Mouse (Mus musculus) liver, embryonic 15.5 days (tissue): Measurements from ENCODE around the gene Agrn. TPM values are rescaled to one million over a fixed set of nuclear protein-coding genes. Genes with fewer than 3 reads are reported as not detected.

Experiments used
- ATAC-seq: fragments of 200-750 bp; cut with Nextera tagmentation; 2 replicates; pipeline ENCODE4 v1.8.0; 2017; ENCODE audit warnings: moderate number of reproducible peaks, mild to moderate bottlenecking, moderate library complexity; ENCODE audit not compliant: insufficient read depth
- H3K27ac ChIP-seq: fragments of 300-500 bp; sonication (generic); replicated peaks from 2 replicates; pipeline ENCODE4 v1.5.1; 2015; ENCODE audit warnings: mild to moderate bottlenecking, inconsistent platforms
- H3K27me3 ChIP-seq: fragments of 300-500 bp; sonication (generic); 2 replicates; pipeline ENCODE4 v1.6.1; 2015; ENCODE audit warnings: mild to moderate bottlenecking, inconsistent platforms
- H3K36me3 ChIP-seq: fragments of 300-500 bp; sonication (generic); replicated peaks from 2 replicates; pipeline ENCODE4 v1.6.1; 2015; ENCODE audit warnings: moderate library complexity, mild to moderate bottlenecking, inconsistent platforms
- H3K4me1 ChIP-seq: fragments of 300-500 bp; sonication (generic); replicated peaks from 2 replicates; pipeline ENCODE4 v1.6.1; 2015; ENCODE audit warnings: inconsistent platforms
- H3K4me2 ChIP-seq: fragments of 300-500 bp; sonication (generic); 2 replicates; pipeline ENCODE4 v1.6.1; 2015; ENCODE audit warnings: moderate library complexity, mild to moderate bottlenecking, inconsistent platforms
- H3K4me3 ChIP-seq: fragments of 300-500 bp; sonication (generic); replicated peaks from 2 replicates; pipeline ENCODE4 v1.5.1; 2015; ENCODE audit warnings: mild to moderate bottlenecking, inconsistent platforms
- H3K9ac ChIP-seq: fragments of 300-500 bp; sonication (generic); 2 replicates; pipeline ENCODE4 v1.6.1; 2015; ENCODE audit warnings: moderate library complexity, mild to moderate bottlenecking, inconsistent platforms
- H3K9me3 ChIP-seq: fragments of 300-500 bp; sonication (generic); replicated peaks from 2 replicates; pipeline ENCODE4 v1.6.1; 2016; ENCODE audit warnings: inconsistent platforms
- WGBS: fragments of 180-500 bp; shearing (Covaris S2); methylation state at CpG from one replicate; pipeline ENCODE4 v1.1.7; 2015; ENCODE audit warnings: mixed read lengths; ENCODE audit not compliant: insufficient replicate concordance; 5-methylcytosine and 5-hydroxymethylcytosine counted together
- polyA plus RNA-seq: library from polyadenylated mRNA; unstranded; fragments of >200 nt; fragmentation: Nextera tagmentation; extraction: Ambion mirVana; gene quantifications from 2 replicates; pipeline ENCODE4 v1.2.1, GENCODE M21; 2015

Gene Agrn
- polyA plus RNA-seq = 6.7 and 8.6 TPM in 2 replicates

- Histone ChIP-seq H3K36me3 (no peaks in the 10 kb centered on the region), H3K4me3 (peak within 1 kb of the TSS; percentile 88), H3K9me3 (no peaks in the 10 kb centered on the region), H3K27me3 (peaks cover 60% of the 10 kb centered on the region), H3K9ac (peak within 1 kb of the TSS; percentile 85), H3K4me1 (peaks cover 90% of the 10 kb centered on the region), H3K27ac (peak within 1 kb of the TSS; percentile 95), H3K4me2 (peak within 1 kb of the TSS; percentile 99)
- WGBS = under 1% methylated on average over 56 of the region's 88 CpGs
- peak; percentile 84 for ATAC-seq
Measured at GRCm38 (mm10) chr4:156197131-156197828, at the start of gene Agrn. Gene Agrn, minus strand, starts transcription at chr4:156197488.

- Histone ChIP-seq H3K36me3 (peaks cover 57% of the 10 kb centered on the region), H3K27me3 (no peaks in the 10 kb centered on the region), H3K4me3 (peak overlapping the region; percentile 97), H3K4me2 (peak overlapping the region; percentile 99), H3K9me3 (no peaks in the 10 kb centered on the region), H3K4me1 (peaks cover 41% of the 10 kb centered on the region), H3K27ac (peak overlapping the region; percentile 96), H3K9ac (peak overlapping the region; percentile 78)
- no peak for ATAC-seq
- WGBS = 17% methylated on average over 58 of the region's 60 CpGs
Measured at GRCm38 (mm10) chr4:156236651-156237447, 39.6 kb upstream of the Agrn start.

GRCm38 (mm10) chr4:156235808-156236533 is 38.7 kb upstream of the Agrn start, which contains the start of gene Noc2l:
Gene Noc2l, plus strand, starts transcription at chr4:156236010.
- H3K27ac ChIP-seq = peak within 1 kb of the TSS; percentile 96
- H3K9me3 ChIP-seq = no peaks in the 10 kb centered on the region
- H3K27me3 ChIP-seq = no peaks in the 10 kb centered on the region
- H3K36me3 ChIP-seq = peaks cover 57% of the 10 kb centered on the region
- peak within 1 kb of the TSS; percentile 97 for H3K4me3 ChIP-seq
- WGBS = under 1% methylated on average over 90 of the region's 90 CpGs
- H3K4me2 ChIP-seq = peak within 1 kb of the TSS; percentile 99
- H3K4me1 ChIP-seq = peaks cover 41% of the 10 kb centered on the region
- peak; percentile 85 for ATAC-seq
- peak within 1 kb of the TSS; percentile 85 for H3K9ac ChIP-seq

- Histone ChIP-seq H3K9me3 (no peaks in the 10 kb centered on the region), H3K4me2 (peak overlapping the region; percentile 99), H3K27me3 (no peaks in the 10 kb centered on the region), H3K4me3 (peak overlapping the region; percentile 97), H3K36me3 (peaks cover 57% of the 10 kb centered on the region), H3K9ac (peak overlapping the region; percentile 78), H3K27ac (peak overlapping the region; percentile 96), H3K4me1 (peaks cover 41% of the 10 kb centered on the region)
- ATAC-seq = peak; percentile 51
- whole genome bisulfite sequencing = under 1% methylated on average over 15 of the region's 15 CpGs
Measured at GRCm38 (mm10) chr4:156235360-156235770, 38.1 kb upstream of the Agrn start.

GRCm38 (mm10) chr4:156234701-156235213 is 37.5 kb upstream of the Agrn start, which contains the start of gene Plekhn1:
Gene Plekhn1, minus strand, starts transcription at chr4:156234857.
- peaks cover 41% of the 10 kb centered on the region for H3K4me1 ChIP-seq
- H3K27me3 ChIP-seq = no peaks in the 10 kb centered on the region
- peak within 1 kb of the TSS; percentile 96 for H3K27ac ChIP-seq
- WGBS = under 1% methylated on average over 47 of the region's 48 CpGs
- ATAC-seq = peak; percentile 46
- H3K4me3 ChIP-seq = peak within 1 kb of the TSS; percentile 97
- H3K36me3 ChIP-seq = peaks cover 56% of the 10 kb centered on the region
- H3K9ac ChIP-seq = peak within 1 kb of the TSS; percentile 85
- peak within 1 kb of the TSS; percentile 99 for H3K4me2 ChIP-seq
- H3K9me3 ChIP-seq = no peaks in the 10 kb centered on the region

GRCm38 (mm10) chr4:156234021-156234501 is 36.8 kb upstream of the Agrn start:
- Histone ChIP-seq H3K9me3 (no peaks in the 10 kb centered on the region), H3K27me3 (no peaks in the 10 kb centered on the region), H3K4me3 (peak overlapping the region; percentile 97), H3K9ac (peak overlapping the region; percentile 85), H3K4me2 (peak overlapping the region; percentile 99), H3K36me3 (peaks cover 55% of the 10 kb centered on the region), H3K4me1 (peaks cover 41% of the 10 kb centered on the region), H3K27ac (peak overlapping the region; percentile 55)
- whole genome bisulfite sequencing = 15% methylated on average over 17 of the region's 17 CpGs
- no peak for ATAC-seq

GRCm38 (mm10) chr4:156228393-156229024 is 31.2 kb upstream of the Agrn start:
- WGBS = 39% methylated on average over 12 of the region's 12 CpGs
- H3K4me3 ChIP-seq = no peak overlapping the region
- H3K27me3 ChIP-seq = peaks cover 13% of the 10 kb centered on the region; the same call in 1 of the 2 replicates
- no peak overlapping the region for H3K27ac ChIP-seq
- ATAC-seq = peak; percentile 51
- H3K9ac ChIP-seq = no peak overlapping the region
- peak overlapping the region; percentile 21; the same call in 1 of the 2 replicates for H3K4me2 ChIP-seq
- H3K9me3 ChIP-seq = no peaks in the 10 kb centered on the region
- peaks cover 25% of the 10 kb centered on the region for H3K4me1 ChIP-seq
- H3K36me3 ChIP-seq = peaks cover 36% of the 10 kb centered on the region

GRCm38 (mm10) chr4:156227752-156228392 is 30.6 kb upstream of the Agrn start:
- no peak for ATAC-seq
- WGBS = 62% methylated on average over 18 of the region's 18 CpGs

GRCm38 (mm10) chr4:156224276-156224675 is 27.0 kb upstream of the Agrn start:
- 71% methylated on average over 2 of the region's 2 CpGs for WGBS
- H3K4me1 ChIP-seq = peaks cover 23% of the 10 kb centered on the region
- no peak overlapping the region for H3K4me3 ChIP-seq
- H3K36me3 ChIP-seq = 0 out of 2 replicates have a peak, but pooled peaks cover 3% of the 10 kb centered on the region
- no peak overlapping the region for H3K27ac ChIP-seq
- H3K9ac ChIP-seq = no peak overlapping the region
- no peak overlapping the region for H3K4me2 ChIP-seq
- no peaks in the 10 kb centered on the region for H3K9me3 ChIP-seq
- H3K27me3 ChIP-seq = peaks cover 13% of the 10 kb centered on the region; the same call in 1 of the 2 replicates
- ATAC-seq = no peak

More at GRCm38 (mm10) chr4:156227752-156228392, 30.6 kb upstream of the Agrn start:
- no peak overlapping the region for H3K27ac ChIP-seq
- no peaks in the 10 kb centered on the region for H3K9me3 ChIP-seq
- no peak overlapping the region for H3K4me3 ChIP-seq
- no peak overlapping the region for H3K9ac ChIP-seq
- peak overlapping the region; percentile 21 for H3K4me2 ChIP-seq
- H3K4me1 ChIP-seq = peaks cover 20% of the 10 kb centered on the region
- peaks cover 13% of the 10 kb centered on the region; the same call in 1 of the 2 replicates for H3K27me3 ChIP-seq
- peaks cover 36% of the 10 kb centered on the region for H3K36me3 ChIP-seq
